Mouse (Mus musculus) hematopoietic stem cell, adult 5-6 weeks (primary cell): ENCODE results near the gene Tmem52. TPM values are rescaled to one million over a fixed set of nuclear protein-coding genes. Genes with fewer than 3 reads are reported as not detected.
A peak's percentile ranks its signal among the peaks of the same experiment; 100 is the strongest.

Source experiments
- ATAC-seq, 2 experiments: fragments of 125-278 bp in 1 of 2; replicated peaks in 1 of 2; 2 replicates each; pipeline ENCODE4 v1.8.0; 2016 to 2017; ENCODE audit warnings: inconsistent platforms in 2 of 2, mild to moderate bottlenecking in 2 of 2, moderate number of reproducible peaks in 2 of 2, low read depth in 1 of 2, moderate TSS enrichment in 1 of 2; ENCODE audit not compliant: low FRiP score in 2 of 2, poor library complexity in 2 of 2, severe bottlenecking in 2 of 2, insufficient read depth in 1 of 2, low TSS enrichment in 1 of 2
- total RNA-seq: library from RNA; stranded (forward); fragments of 172-1452, 232-1000 nt; gene quantifications from 2 replicates; pipeline ENCODE4 v1.2.3, GENCODE M21; 2017

Tmem52 gene
- total RNA-seq, 1 experiment from 2014 or later = not detected

DNA sequence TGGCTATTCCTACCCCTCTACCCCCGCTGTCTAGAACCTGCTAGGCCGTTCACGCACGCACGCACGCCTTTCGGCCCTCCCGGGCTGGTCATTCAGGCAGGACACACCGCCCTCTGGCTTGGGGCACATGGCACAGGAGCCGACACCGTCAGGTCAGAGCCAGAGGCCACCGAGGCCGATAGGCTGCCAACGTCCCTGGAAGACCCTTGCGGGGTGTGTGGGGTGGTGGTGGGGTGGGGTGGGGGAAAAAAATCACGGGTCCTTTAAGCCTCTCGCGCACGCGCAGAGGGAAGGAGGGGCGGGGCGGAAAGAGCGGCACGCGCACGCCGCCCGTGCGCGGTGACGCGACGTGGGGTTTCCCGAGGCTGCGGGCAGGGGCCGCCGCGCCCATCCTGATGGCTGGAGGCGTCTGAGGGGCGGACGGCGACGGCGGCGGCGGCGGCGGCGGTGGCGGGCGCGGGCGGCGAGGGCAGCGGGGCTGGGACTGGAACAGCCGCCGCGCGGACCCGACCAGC, 22.1 kb downstream of the Tmem52 start, which contains the start of gene Gnb1:
TSS of gene Gnb1 (plus strand) at position 372 of the 515 bp plus-strand sequence.
- peak; percentile 50 to 64 for ATAC-seq

DNA sequence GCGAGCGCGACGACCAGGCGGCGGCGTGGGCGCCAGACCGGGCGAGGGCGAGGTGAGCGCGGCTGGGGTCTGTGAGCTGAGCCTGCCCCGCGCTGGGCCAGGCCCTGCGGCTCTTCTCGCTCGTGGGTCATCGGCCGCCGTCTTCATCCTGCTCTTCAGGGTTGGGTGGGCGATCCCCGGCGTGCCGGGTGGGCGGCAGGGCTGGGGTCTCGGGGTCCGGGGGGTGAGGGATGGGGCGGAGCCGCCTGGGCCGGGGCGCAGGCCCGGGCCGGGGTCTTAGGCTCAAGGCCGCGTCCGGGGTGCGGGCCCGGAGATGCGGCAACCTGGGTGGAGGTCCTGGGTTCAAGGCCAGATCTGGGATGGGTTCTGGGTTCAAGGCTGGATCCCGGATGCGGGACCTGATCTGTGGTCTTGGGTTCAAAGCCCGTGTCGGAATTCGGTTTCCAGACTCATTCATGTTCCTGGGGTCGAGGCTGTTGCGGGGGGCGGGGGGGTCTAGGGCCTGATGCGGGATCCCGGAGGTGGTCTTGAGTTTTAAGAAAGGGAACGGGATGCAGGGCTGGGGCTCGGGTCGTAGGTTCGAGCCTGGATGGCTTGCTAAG, 22.7 kb downstream of the Tmem52 start:
- ATAC-seq = no peak

DNA sequence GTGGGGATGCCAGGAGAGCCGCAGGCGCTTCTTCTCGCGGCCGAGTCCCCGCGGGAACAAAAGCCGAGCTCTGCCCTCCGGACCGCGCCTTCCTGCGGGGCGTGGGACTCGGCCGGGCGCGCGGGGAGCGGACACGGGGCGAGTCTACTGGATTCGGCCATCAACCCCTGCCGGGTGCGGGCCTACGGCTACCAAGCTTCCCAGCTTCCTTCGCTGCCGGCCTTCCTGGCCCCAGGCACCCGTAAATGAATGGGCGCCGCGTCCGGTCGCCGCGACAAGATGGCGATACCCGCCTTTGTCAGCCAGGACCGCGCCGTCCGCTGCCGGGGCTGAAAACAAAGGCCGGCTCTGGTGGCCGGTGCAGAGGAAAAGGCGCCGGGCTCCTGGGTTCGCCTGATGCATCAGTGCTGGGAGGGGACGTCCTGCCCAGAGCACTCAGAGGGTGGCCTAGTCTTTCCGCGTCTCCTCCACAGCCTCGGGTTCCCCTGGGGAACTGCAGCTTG, 23.3 kb downstream of the Tmem52 start:
- ATAC-seq = peak; percentile 30; a peak in 2 of 4 replicates

DNA sequence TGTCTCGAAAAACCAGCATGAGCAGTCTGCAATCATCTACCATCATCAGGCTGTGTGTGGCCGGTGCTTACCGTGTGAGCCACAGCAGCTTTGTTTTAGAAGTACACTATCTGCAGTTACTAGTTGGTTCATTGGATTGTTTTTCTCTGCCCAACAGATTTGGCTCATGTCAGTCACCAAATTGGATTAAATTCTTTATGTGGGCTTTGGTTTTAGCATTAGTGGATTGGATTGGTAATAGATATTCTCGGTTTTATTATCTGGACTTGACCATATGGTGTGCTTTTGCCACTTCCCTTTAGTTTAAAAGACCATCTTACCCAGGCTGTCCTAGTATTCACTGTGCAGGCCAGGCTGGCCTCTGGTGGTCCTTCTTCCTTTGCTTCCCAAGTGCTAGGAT, 26.0 kb downstream of the Tmem52 start:
- ATAC-seq = no peak

DNA sequence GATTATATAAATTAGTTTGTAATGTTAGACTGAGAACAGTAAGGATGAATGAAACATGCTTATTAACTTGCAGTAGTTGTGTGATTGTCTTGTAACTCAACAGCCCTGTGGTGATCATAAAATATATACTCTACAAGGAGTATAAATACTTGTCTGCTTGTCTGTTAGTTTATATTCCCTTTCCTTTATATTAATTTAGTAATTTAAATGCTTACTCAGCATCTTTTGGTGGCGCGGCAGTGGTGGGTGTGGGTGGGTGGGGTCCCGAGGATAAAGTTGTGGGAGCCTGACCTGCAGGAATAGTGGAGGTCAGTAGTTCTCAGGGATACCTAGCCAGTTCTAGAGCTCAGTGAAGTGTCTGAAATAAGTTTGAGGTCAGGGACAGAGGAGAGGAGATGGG, 29.0 kb downstream of the Tmem52 start:
- ATAC-seq = no peak

DNA sequence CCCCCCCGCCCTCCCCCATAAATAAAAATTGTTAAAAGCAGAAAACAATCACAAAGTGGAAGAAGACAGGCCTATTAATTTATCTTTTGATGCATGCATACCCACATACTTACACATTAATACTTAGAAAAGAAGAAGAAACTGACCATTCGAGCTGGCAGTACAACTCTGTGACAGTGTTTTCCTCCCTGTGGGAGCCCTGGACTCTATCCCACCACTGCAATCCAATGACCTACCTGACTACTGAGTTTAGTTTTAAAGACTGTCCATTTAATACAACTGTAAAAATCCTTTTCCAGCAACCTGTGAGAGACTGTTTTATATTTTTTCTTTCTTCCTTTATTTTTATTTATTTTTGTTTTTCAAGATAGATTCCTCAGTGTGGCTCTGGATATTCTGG, 32.2 kb downstream of the Tmem52 start:
- ATAC-seq = no peak

DNA sequence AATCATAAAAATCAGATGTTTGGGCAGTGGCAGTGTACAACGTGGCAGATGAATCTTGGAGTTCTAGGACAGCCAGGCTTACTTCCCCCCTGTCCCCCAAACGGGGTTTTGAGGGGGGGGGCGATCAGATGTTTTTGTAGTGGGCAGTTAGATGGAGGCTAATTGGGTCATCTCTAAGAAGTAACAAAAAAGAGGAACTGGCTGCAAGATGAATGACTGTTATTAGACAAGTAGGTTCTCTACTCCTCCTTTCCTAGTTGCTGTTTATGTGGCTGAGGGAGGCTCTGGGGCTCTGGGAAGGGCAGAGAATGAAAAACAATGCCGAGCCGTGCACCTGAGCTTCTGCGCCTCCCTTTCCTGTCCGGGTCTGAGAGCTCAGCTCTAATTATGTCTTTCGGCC, 36.2 kb downstream of the Tmem52 start:
- peak; percentile 71 to 78 for ATAC-seq

DNA sequence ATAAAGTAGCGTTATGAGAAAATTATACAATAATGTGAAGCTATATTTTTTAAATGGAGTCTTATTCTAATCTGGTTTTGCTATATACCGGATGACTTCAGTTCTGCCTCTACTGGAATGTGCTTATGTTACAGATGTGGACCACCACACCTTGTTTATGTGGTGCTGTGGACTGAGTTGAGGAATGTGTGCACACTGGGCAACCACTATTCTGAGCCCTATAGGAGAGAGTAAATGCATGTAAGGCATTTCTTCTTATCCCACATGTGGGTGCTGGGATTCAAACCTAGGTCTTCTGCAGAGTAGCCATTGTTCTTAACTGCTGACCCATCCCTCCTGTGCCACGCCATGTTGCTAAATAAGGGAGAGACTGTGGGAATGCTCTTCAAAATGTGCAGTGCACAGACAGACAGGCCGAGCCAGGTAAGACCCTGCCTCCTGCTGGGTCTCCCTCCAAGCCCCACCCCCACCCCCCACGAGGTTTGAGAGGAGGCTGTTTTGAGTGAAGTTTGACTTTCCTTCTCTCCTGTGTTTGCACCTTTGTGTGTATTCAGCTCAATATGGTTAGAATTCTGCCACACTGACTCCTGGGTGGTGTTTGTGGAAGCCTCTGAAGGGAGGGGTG, 36.9 kb downstream of the Tmem52 start:
- ATAC-seq = no peak

DNA sequence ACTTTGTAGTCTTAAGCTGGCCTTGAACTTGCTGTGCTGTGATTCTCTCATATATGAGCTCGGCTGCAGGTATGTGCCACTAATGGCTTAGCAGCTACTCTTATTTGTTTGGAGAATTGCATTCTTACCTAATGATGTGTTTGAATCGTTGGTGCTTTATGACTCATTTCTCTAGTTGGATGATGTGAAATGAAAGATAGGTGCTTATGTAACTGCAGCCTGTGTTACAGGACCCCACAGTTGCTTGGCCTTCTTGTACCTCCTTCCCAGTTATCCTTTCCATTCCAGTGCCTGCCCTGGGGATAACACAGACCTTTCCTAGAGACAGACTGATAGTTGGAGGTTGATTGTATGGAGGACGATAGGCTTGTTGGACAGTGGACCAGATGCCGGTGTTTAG, 39.7 kb downstream of the Tmem52 start:
- ATAC-seq = no peak

DNA sequence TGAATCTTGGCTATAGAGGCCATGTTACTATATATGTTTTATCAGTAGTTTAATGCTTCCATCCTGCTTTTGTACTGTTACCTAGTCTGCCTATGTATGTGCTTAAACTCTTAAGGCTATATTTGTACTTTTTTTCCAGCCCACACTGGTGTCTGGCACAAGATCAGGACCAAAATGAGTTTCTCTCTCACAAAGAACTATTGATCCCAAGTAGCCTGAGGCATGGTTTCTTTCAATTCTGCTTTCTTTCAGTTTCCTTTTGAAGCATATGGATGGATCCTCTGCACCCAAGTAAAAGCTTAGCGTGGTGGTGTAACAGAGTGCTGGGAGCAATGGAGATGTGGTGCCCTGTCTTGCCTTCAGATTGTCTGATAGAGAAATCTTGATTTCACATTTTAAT, 42.1 kb downstream of the Tmem52 start:
- ATAC-seq = no peak

DNA sequence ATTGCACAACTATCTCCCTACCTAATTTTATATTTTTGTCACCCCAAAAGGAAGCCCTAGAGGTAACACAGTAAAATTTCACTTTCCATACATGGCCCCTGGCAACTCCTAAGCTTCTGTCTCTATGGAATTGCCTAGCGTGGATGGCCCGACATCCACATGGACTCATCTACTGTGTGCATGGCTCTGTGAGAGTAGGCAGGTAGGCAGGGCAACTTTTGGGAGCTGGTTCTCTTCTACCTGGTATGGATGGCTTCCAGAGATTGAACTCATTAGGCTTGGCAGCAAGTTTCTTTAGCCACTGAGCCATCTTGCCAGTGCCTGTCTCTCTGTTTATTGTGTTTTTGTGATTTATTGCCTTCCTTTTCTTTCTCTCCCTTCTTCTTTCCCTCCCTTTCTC, 45.9 kb downstream of the Tmem52 start:
- no peak for ATAC-seq

DNA sequence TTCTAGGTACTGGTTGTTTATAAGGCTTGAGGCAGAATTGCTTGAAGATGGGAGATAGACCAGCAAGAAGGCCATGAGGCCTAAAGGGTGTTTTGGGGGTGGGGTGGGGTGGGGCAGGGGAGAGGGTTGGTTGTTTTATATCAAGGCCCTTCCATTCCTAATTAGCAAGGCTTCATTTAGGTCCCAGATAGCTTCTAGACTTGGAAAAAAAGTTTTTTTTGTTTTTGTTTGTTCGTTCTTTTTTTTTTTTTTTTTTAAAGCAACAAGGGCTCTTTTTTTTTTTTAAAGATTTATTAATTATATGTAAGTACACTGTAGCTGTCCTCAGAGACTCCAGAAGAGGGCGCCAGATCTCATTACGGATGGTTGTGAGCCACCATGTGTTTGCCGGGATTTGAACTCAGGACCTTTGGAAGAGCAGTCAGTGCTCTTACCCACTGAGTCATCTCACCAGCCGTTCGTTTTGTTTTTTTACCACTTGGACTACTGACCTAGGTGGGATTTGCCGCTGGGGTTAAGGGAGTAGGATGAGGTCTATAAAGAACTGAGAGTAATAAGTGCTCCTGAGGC, 49.1 kb downstream of the Tmem52 start:
- no peak for ATAC-seq

Other genes starting within 250 kb of the Tmem52 start
- gene Ski, start 246.5 kb upstream of the Tmem52 start, total RNA-seq = 10.5 and 12.5 TPM in 2 replicates
- gene Faap20, start 219.3 kb upstream of the Tmem52 start, total RNA-seq = 16.9 and 27.5 TPM in 2 replicates
- not detected in 2 replicates for gene Prkcz, start 107.8 kb upstream of the Tmem52 start, total RNA-seq
- 0.15 and 0.63 TPM in 2 replicates for gene Gabrd, start 71.0 kb upstream of the Tmem52 start, total RNA-seq
- gene Cfap74, start 59.9 kb upstream of the Tmem52 start, total RNA-seq = 1.2 and 1.5 TPM in 2 replicates
- 139 and 236 TPM in 2 replicates for gene Gnb1, start 22.2 kb downstream of the Tmem52 start, total RNA-seq
- gene Nadk, start 93.3 kb downstream of the Tmem52 start, total RNA-seq = 37.9 and 72.3 TPM in 2 replicates
- gene Slc35e2, start 132.3 kb downstream of the Tmem52 start, total RNA-seq = 16.6 and 22.6 TPM in 2 replicates
- gene Cdk11b, start 155.7 kb downstream of the Tmem52 start, total RNA-seq = 75.7 and 107 TPM in 2 replicates
- not detected in 2 replicates for gene Gm10563, start 176.3 kb downstream of the Tmem52 start, total RNA-seq
- gene Mmp23, start 184.3 kb downstream of the Tmem52 start, total RNA-seq = not detected in 2 replicates
- 29.1 and 42.8 TPM in 2 replicates for gene Mib2, start 200.1 kb downstream of the Tmem52 start, total RNA-seq
- gene Fndc10, start 225.2 kb downstream of the Tmem52 start, total RNA-seq = 3.7 and 6.9 TPM in 2 replicates
- 73.4 and 97.7 TPM in 2 replicates for gene Ssu72, start 235.7 kb downstream of the Tmem52 start, total RNA-seq